Mouse (Mus musculus): ENCODE data around the gene Nav1. TPM values are rescaled to one million over a fixed set of nuclear protein-coding genes. Genes with fewer than 3 reads are reported as not detected.

Nav1 gene
- total RNA-seq, 2 experiments from 2014 or later = 55.4 to 68.4 TPM

GRCm38 (mm10) chr1:135561282-135561681 lies 45.8 kb downstream of the Nav1 start:
- Histone ChIP-seq H3K4me3 (no peak overlapping the region), H3K27ac (no peak overlapping the region)
- intact Hi-C loops (cut with DNase I) = no loop called here
- no peak for DNase-seq (ENCODE audit: extremely low spot score in 1 of 2, low spot score in 2 of 2)
- no peak for TF ChIP-seq CTCF (IDR thresholded peaks at IDR 0.05)

- Histone ChIP-seq H3K4me3 (no peak overlapping the region), H3K27ac (no peak overlapping the region)
- intact Hi-C loops (cut with DNase I) = loop anchor here (5.0 kb wide), 1 partner anchor 59 kb away; no protein-coding TSS in a partner anchor
- TF ChIP-seq CTCF (IDR thresholded peaks at IDR 0.05) = no peak
- no peak for DNase-seq (ENCODE audit: extremely low spot score in 1 of 2, low spot score in 2 of 2)
Measured at GRCm38 (mm10) chr1:135557976-135558375, 49.1 kb downstream of the Nav1 start.

GRCm38 (mm10) chr1:135555885-135556284 lies 51.2 kb downstream of the Nav1 start:
- no peak overlapping the region for H3K27ac ChIP-seq

DNA sequence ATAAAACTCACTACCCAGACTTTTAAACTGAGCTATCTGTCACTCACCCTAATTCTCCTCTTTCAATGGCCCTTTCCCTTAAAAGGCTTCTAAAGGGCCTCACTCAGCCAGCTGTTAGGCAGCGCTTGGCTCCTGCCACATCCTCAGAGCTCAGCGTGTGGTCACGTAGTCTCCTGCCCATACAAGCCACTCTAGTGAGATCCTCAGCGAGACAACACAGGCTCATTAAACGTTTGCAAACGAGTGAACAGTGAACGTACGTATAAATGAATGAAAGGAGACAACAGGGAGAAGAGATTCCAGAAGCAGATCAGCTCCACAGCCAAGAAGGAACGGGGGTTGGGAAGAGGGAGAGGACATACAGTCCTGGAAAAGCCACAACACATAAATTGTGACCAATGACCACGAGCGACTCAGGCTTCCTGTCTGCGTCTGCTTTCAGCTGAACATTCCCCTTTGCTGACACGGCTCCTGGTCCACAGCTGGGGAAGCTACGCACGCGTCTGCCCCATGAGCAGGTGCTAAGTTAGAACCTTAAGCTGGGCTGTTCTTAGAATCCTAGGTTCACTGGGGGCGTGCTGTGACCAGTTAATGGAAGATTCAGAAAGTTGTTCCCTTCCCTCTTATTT lies 52.3 kb downstream of the Nav1 start:
- no peak overlapping the region for H3K27ac ChIP-seq
- no peak for DNase-seq (ENCODE audit: extremely low spot score in 1 of 2, low spot score in 2 of 2)
- intact Hi-C loops (cut with DNase I) = loop anchor here (5.0 kb wide), 1 partner anchor 63 kb away; no protein-coding TSS in a partner anchor
- no peak overlapping the region for H3K4me3 ChIP-seq
- TF ChIP-seq CTCF (IDR thresholded peaks at IDR 0.05) = no peak

More at GRCm38 (mm10) chr1:135555885-135556284, 51.2 kb downstream of the Nav1 start:
- DNase-seq (ENCODE audit: extremely low spot score in 1 of 2, low spot score in 2 of 2) = peak; percentile 51 to 64
- intact Hi-C loops (cut with DNase I) = loop anchor here (5.0 kb wide), 1 partner anchor 61 kb away; no protein-coding TSS in a partner anchor
- no peak overlapping the region for H3K4me3 ChIP-seq
- no peak for TF ChIP-seq CTCF (IDR thresholded peaks at IDR 0.05)

- H3K27ac ChIP-seq = no peak overlapping the region
- TF ChIP-seq CTCF (IDR thresholded peaks at IDR 0.05) = no peak
- DNase-seq (ENCODE audit: extremely low spot score in 1 of 2, low spot score in 2 of 2) = no peak
- intact Hi-C loops (cut with DNase I) = no loop called here
- H3K4me3 ChIP-seq = no peak overlapping the region
Measured at GRCm38 (mm10) chr1:135553615-135554014, 53.5 kb downstream of the Nav1 start.

DNA sequence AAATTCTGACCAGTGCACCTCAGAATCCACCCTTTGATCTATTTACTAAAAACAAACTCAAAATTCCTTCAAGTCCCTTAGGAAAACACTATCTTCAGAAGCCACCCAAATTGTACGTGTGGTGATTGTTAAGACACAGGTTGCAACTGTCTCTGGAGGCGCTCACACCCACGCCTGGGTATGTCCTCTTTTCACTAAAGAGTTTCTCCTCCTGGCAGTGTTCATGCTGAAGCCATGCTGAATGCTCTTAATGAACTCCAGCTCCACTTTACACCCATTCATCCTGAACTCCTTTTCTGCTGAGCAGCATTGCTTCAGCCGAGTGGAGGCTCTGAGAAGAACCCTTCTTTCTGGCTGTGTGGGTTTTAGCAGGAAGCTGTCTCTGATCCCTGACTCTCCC lies 53.9 kb downstream of the Nav1 start:
- Histone ChIP-seq H3K4me3 (no peak overlapping the region), H3K27ac (no peak overlapping the region)
- DNase-seq (ENCODE audit: extremely low spot score in 1 of 2, low spot score in 2 of 2) = no peak
- no peak for TF ChIP-seq CTCF (IDR thresholded peaks at IDR 0.05)
- intact Hi-C loops (cut with DNase I) = no loop called here

GRCm38 (mm10) chr1:135550886-135551285 lies 56.2 kb downstream of the Nav1 start:
- H3K27ac ChIP-seq = no peak overlapping the region
- intact Hi-C loops (cut with DNase I) = no loop called here

GRCm38 (mm10) chr1:135548750-135549149 lies 58.3 kb downstream of the Nav1 start:
- H3K4me3 ChIP-seq = no peak overlapping the region
- intact Hi-C loops (cut with DNase I) = no loop called here
- peak; percentile 10 for TF ChIP-seq CTCF (IDR thresholded peaks at IDR 0.05)
- peak in 1 of 2 experiments; percentile 48 for DNase-seq (ENCODE audit: extremely low spot score in 1 of 2, low spot score in 2 of 2)
- H3K27ac ChIP-seq = peak overlapping the region; percentile 6; the same call in 1 of the 2 replicates

More at GRCm38 (mm10) chr1:135550886-135551285, 56.2 kb downstream of the Nav1 start:
- no peak overlapping the region for H3K4me3 ChIP-seq
- TF ChIP-seq CTCF (IDR thresholded peaks at IDR 0.05) = no peak
- DNase-seq (ENCODE audit: extremely low spot score in 1 of 2, low spot score in 2 of 2) = no peak

- no peak for TF ChIP-seq CTCF (IDR thresholded peaks at IDR 0.05)
- DNase-seq (ENCODE audit: extremely low spot score in 1 of 2, low spot score in 2 of 2) = no peak
- Histone ChIP-seq H3K27ac (peak overlapping the region; percentile 10; the same call in 1 of the 2 replicates), H3K4me3 (no peak overlapping the region)
- intact Hi-C loops (cut with DNase I) = no loop called here
Measured at GRCm38 (mm10) chr1:135546099-135546498, 61.0 kb downstream of the Nav1 start.

- TF ChIP-seq CTCF (IDR thresholded peaks at IDR 0.05) = peak; percentile 90
- Histone ChIP-seq H3K27ac (peak overlapping the region; percentile 41; the same call in 1 of the 2 replicates), H3K4me3 (no peak overlapping the region)
- peak; percentile 85 for DNase-seq (ENCODE audit: extremely low spot score in 1 of 2, low spot score in 2 of 2)
- intact Hi-C loops (cut with DNase I) = loop anchor here (1.0 to 5.0 kb wide), 4 partner anchors 41 to 155 kb away; no protein-coding TSS in a partner anchor
Measured at GRCm38 (mm10) chr1:135544504-135545146, 62.5 kb downstream of the Nav1 start.

DNA sequence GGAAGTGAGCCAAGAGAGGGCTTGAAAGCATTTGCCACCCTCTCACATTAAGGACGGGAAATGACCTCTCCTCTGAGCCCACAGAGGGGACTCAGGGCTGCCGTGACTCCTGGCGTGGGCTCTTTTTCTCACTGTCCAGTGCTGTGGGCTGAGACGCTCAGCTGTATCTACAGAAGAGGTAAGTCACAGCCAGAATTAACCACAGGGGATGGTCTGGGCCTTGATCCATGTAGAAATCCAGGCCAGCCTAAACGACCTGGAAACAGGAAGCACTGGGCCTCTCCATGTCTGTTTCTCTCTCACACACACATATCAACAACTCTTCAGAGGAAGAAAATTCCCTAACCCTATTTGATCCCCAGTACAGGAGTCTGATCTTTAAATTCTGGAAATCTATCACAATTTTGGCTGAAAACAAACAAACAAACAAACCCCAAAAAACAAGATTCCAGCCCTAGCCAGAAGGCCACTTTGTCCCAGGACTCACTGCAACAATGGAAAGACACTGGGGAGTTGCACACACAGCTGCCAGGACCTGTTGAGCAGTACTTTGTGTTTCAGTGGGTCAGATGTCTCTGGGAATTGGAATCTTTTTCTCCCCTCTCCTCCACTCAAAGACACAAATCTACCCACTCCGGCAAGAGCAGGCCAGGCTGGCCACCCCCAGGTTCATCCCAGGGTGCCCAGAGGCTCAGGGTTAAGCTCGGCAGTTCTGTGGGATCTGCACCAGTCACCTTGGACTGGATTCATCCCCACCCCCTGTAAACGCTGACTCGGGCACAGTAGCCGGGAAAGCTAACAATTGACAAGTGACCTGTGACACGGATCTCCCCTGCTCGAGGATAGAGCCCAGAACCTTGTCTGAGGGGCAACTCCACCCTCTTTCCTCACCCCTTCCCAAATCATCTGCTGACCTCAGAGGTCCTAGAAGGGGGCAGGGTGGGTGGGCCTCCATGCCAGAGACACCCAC lies 64.0 kb downstream of the Nav1 start:
- no peak for TF ChIP-seq CTCF (IDR thresholded peaks at IDR 0.05)
- no peak for DNase-seq (ENCODE audit: extremely low spot score in 1 of 2, low spot score in 2 of 2)
- intact Hi-C loops (cut with DNase I) = loop anchor here (5.0 kb wide), 1 partner anchor 66 kb away; no protein-coding TSS in a partner anchor
- no peak overlapping the region for H3K4me3 ChIP-seq
- no peak overlapping the region; the same call in 1 of the 2 replicates for H3K27ac ChIP-seq

Measured in left cerebral cortex, adult 2 months (tissue).